Mouse (Mus musculus) MEL (cell line): Measurements from ENCODE around the gene Hist4h4. TPM values are rescaled to one million over a fixed set of nuclear protein-coding genes. Genes with fewer than 3 reads are reported as not detected.

Source experiments
- DNase-seq: peaks from one replicate; pipeline ENCODE4 v3.0.0; 2011; ENCODE audit warnings: low read depth, low spot score
- H3K27ac ChIP-seq: 2 replicates; pipeline ENCODE4 v1.5.1; 2012; ENCODE audit warnings: low read depth, mild to moderate bottlenecking, control low read depth, low read length, moderate library complexity; ENCODE audit not compliant: control insufficient read depth
- H3K27me3 ChIP-seq, 2 experiments: fragments of 150-350 bp in 1 of 2; sonication (generic) in 1 of 2; 2 replicates each; pipeline ENCODE4 v1.6.1; 2012; ENCODE audit warnings: low read length in 2 of 2, mild to moderate bottlenecking in 2 of 2, improper control_type of control experiment in 1 of 2, moderate library complexity in 1 of 2; ENCODE audit not compliant: insufficient read depth in 2 of 2, control insufficient read depth in 1 of 2
- H3K36me3 ChIP-seq, 2 experiments: 2 replicates each; pipeline ENCODE4 v1.6.1; 2012 to 2014; ENCODE audit warnings: low read length in 2 of 2, improper control_type of control experiment in 1 of 2, inconsistent platforms in 1 of 2, mild to moderate bottlenecking in 1 of 2; ENCODE audit not compliant: insufficient read depth in 2 of 2, control insufficient read depth in 1 of 2
- H3K4me1 ChIP-seq, 2 experiments: fragments of 150-350 bp in 1 of 2; sonication (generic) in 1 of 2; 2 replicates each; pipeline ENCODE4 v1.6.1; 2012; ENCODE audit warnings: low read length in 2 of 2, improper control_type of control experiment in 1 of 2, mild to moderate bottlenecking in 1 of 2; ENCODE audit not compliant: insufficient read depth in 2 of 2, control insufficient read depth in 1 of 2
- H3K4me3 ChIP-seq, 2 experiments: fragments of 150-350 bp in 1 of 2; sonication (generic) in 1 of 2; 2 replicates each; pipeline ENCODE4 v1.5.1; 2012; ENCODE audit warnings: low read depth in 2 of 2, low read length in 2 of 2, mild to moderate bottlenecking in 2 of 2, moderate library complexity in 2 of 2, control low read depth in 1 of 2, improper control_type of control experiment in 1 of 2; ENCODE audit not compliant: control insufficient read depth in 1 of 2, insufficient read depth in 1 of 2
- H3K79me2 ChIP-seq: 2 replicates; pipeline ENCODE4 v1.6.1; 2012; ENCODE audit warnings: mild to moderate bottlenecking, low read length, moderate library complexity; ENCODE audit not compliant: control insufficient read depth, poor library complexity, insufficient read depth
- H3K9ac ChIP-seq: 2 replicates; pipeline ENCODE4 v1.6.1; 2012; ENCODE audit warnings: low read depth, mild to moderate bottlenecking, control low read depth, low read length, moderate library complexity; ENCODE audit not compliant: control insufficient read depth, poor library complexity, severe bottlenecking
- H3K9me3 ChIP-seq: fragments of 150-350 bp; sonication (generic); replicated peaks from 2 replicates; pipeline ENCODE4 v1.6.1; 2012; ENCODE audit warnings: mild to moderate bottlenecking, low read length, improper control_type of control experiment, moderate library complexity; ENCODE audit not compliant: insufficient read depth
- BHLHE40 ChIP-seq: IDR thresholded peaks from 2 replicates; pipeline ENCODE4 v1.6.1; 2012; ENCODE audit warnings: low read depth, mild to moderate bottlenecking, inconsistent platforms, low read length, improper control_type of control experiment, borderline replicate concordance
- CHD1 ChIP-seq: IDR thresholded peaks from 2 replicates; pipeline ENCODE4 v1.6.1; 2012; ENCODE audit warnings: low read depth, mild to moderate bottlenecking, inconsistent platforms, low read length, improper control_type of control experiment
- CHD2 ChIP-seq: IDR thresholded peaks from 2 replicates; pipeline ENCODE4 v1.6.1; 2011; ENCODE audit warnings: low read length, improper control_type of control experiment
- CTCF ChIP-seq, 3 experiments: IDR thresholded peaks in 2 of 3; conservative IDR thresholded peaks in 1 of 3; 2 replicates each; pipeline ENCODE4 v1.5.1; 2011 to 2012; ENCODE audit warnings: low read length in 3 of 3, low read depth in 2 of 3, mild to moderate bottlenecking in 2 of 3, improper control_type of control experiment in 1 of 3, inconsistent platforms in 1 of 3, mixed read lengths in 1 of 3, moderate library complexity in 1 of 3; ENCODE audit not compliant: control insufficient read depth in 1 of 3, insufficient read depth in 1 of 3, poor library complexity in 1 of 3, severe bottlenecking in 1 of 3
- E2F4 ChIP-seq: IDR thresholded peaks from 2 replicates; pipeline ENCODE4 v1.6.1; 2011; ENCODE audit warnings: low read depth, low read length, improper control_type of control experiment, borderline replicate concordance
- ELF1 ChIP-seq: IDR thresholded peaks from 2 replicates; pipeline ENCODE4 v1.6.1; 2014; ENCODE audit warnings: low read depth, mild to moderate bottlenecking, inconsistent platforms, low read length, improper control_type of control experiment, moderate library complexity
- EP300 ChIP-seq, 2 experiments: IDR thresholded peaks; 2 replicates each; pipeline ENCODE4 v1.6.1; 2011; ENCODE audit warnings: improper control_type of control experiment in 2 of 2, low read length in 2 of 2, low read depth in 1 of 2, mild to moderate bottlenecking in 1 of 2
- ETS1 ChIP-seq: IDR thresholded peaks from 2 replicates; pipeline ENCODE4 v1.6.1; 2012; ENCODE audit warnings: low read depth, mild to moderate bottlenecking, inconsistent platforms, low read length, improper control_type of control experiment, moderate library complexity
- GABPA ChIP-seq: IDR thresholded peaks from 2 replicates; pipeline ENCODE4 v1.6.1; 2012; ENCODE audit warnings: low read depth, mild to moderate bottlenecking, inconsistent platforms, low read length, improper control_type of control experiment, moderate library complexity
- GATA1 ChIP-seq: IDR thresholded peaks from 2 replicates; pipeline ENCODE4 v1.6.1; 2011; ENCODE audit warnings: low read depth, low read length, improper control_type of control experiment
- HCFC1 ChIP-seq: IDR thresholded peaks from 2 replicates; pipeline ENCODE4 v1.6.1; 2012; ENCODE audit warnings: low read depth, mild to moderate bottlenecking, inconsistent platforms, low read length, improper control_type of control experiment, moderate library complexity
- JUND ChIP-seq: IDR thresholded peaks from 2 replicates; pipeline ENCODE4 v1.6.1; 2011; ENCODE audit warnings: low read depth, mild to moderate bottlenecking, improper control_type of control experiment, low read length
- KAT2A ChIP-seq: conservative IDR thresholded peaks from 2 replicates; pipeline ENCODE4 v1.6.1; 2012; ENCODE audit warnings: low read depth, low read length, improper control_type of control experiment, inconsistent platforms
- MAFK ChIP-seq: IDR thresholded peaks from 2 replicates; pipeline ENCODE4 v1.6.1; 2011; ENCODE audit warnings: low read depth, mild to moderate bottlenecking, low read length, improper control_type of control experiment, borderline replicate concordance
- MAX ChIP-seq: IDR thresholded peaks from 2 replicates; pipeline ENCODE4 v1.6.1; 2011; ENCODE audit warnings: low read length, improper control_type of control experiment
- MEF2A ChIP-seq: IDR thresholded peaks from 2 replicates; pipeline ENCODE4 v1.6.1; 2014; ENCODE audit warnings: low read depth, mild to moderate bottlenecking, inconsistent platforms, low read length, improper control_type of control experiment; ENCODE audit not compliant: poor library complexity, insufficient replicate concordance, severe bottlenecking; ENCODE audit errors: extremely low read depth
- MXI1 ChIP-seq: IDR thresholded peaks from 2 replicates; pipeline ENCODE4 v1.6.1; 2011; ENCODE audit warnings: mild to moderate bottlenecking, low read depth, low read length, improper control_type of control experiment
- MYB ChIP-seq: IDR thresholded peaks from 2 replicates; pipeline ENCODE4 v1.6.1; 2011; ENCODE audit warnings: mild to moderate bottlenecking, low read depth, low read length, improper control_type of control experiment
- MYC ChIP-seq: IDR thresholded peaks from 2 replicates; pipeline ENCODE4 v1.6.1; 2011; ENCODE audit warnings: low read depth, mild to moderate bottlenecking, low read length, improper control_type of control experiment, moderate library complexity
- NELFE ChIP-seq: IDR thresholded peaks from 2 replicates; pipeline ENCODE4 v1.6.1; 2011; ENCODE audit warnings: low read depth, low read length, improper control_type of control experiment
- NRF1 ChIP-seq: IDR thresholded peaks from 2 replicates; pipeline ENCODE4 v1.6.1; 2014; ENCODE audit warnings: low read depth, mild to moderate bottlenecking, inconsistent platforms, low read length, improper control_type of control experiment, moderate library complexity; ENCODE audit not compliant: poor library complexity, insufficient read depth, severe bottlenecking
- POLR2AphosphoS2 ChIP-seq: IDR thresholded peaks from 2 replicates; pipeline ENCODE4 v1.6.1; 2011; ENCODE audit warnings: low read length, improper control_type of control experiment
- POLR2AphosphoS5 ChIP-seq: IDR thresholded peaks from 2 replicates; pipeline ENCODE4 v1.6.1; 2012; ENCODE audit warnings: low read depth, borderline replicate concordance, mild to moderate bottlenecking, inconsistent platforms, low read length, moderate library complexity, mixed read lengths
- RAD21 ChIP-seq: IDR thresholded peaks from 2 replicates; pipeline ENCODE4 v1.6.1; 2011; ENCODE audit warnings: mild to moderate bottlenecking, low read depth, low read length, improper control_type of control experiment
- RCOR1 ChIP-seq: IDR thresholded peaks from 2 replicates; pipeline ENCODE4 v1.6.1; 2012; ENCODE audit warnings: low read depth, mild to moderate bottlenecking, inconsistent platforms, low read length, improper control_type of control experiment
- SIN3A ChIP-seq: IDR thresholded peaks from 2 replicates; pipeline ENCODE4 v1.6.1; 2012; ENCODE audit warnings: low read length, improper control_type of control experiment, inconsistent platforms
- SMC3 ChIP-seq: IDR thresholded peaks from 2 replicates; pipeline ENCODE4 v1.6.1; 2011; ENCODE audit warnings: low read depth, low read length, improper control_type of control experiment
- TAL1 ChIP-seq: IDR thresholded peaks from 2 replicates; pipeline ENCODE4 v1.6.1; 2012; ENCODE audit warnings: mild to moderate bottlenecking, inconsistent platforms, low read length, moderate library complexity, mixed read lengths
- TBP ChIP-seq: IDR thresholded peaks from 2 replicates; pipeline ENCODE4 v1.8.0; 2011; ENCODE audit warnings: low read depth, low read length, improper control_type of control experiment
- TCF12 ChIP-seq: IDR thresholded peaks from 2 replicates; pipeline ENCODE4 v1.6.1; 2014; ENCODE audit warnings: low read depth, mild to moderate bottlenecking, inconsistent platforms, low read length, improper control_type of control experiment, moderate library complexity
- USF1 ChIP-seq: IDR thresholded peaks from 2 replicates; pipeline ENCODE4 v1.6.1; 2014; ENCODE audit warnings: low read depth, mild to moderate bottlenecking, inconsistent platforms, low read length, improper control_type of control experiment, moderate library complexity
- USF2 ChIP-seq, 2 experiments: IDR thresholded peaks; 2 replicates each; pipeline ENCODE4 v1.6.1; 2011 to 2012; ENCODE audit warnings: improper control_type of control experiment in 2 of 2, low read length in 2 of 2, borderline replicate concordance in 1 of 2, inconsistent platforms in 1 of 2, low read depth in 1 of 2, mild to moderate bottlenecking in 1 of 2; ENCODE audit not compliant: insufficient read depth in 1 of 2
- ZC3H11A ChIP-seq: IDR thresholded peaks from 2 replicates; pipeline ENCODE4 v1.6.1; 2012; ENCODE audit warnings: low read depth, mild to moderate bottlenecking, inconsistent platforms, low read length, improper control_type of control experiment
- ZKSCAN1 ChIP-seq: IDR thresholded peaks from 2 replicates; pipeline ENCODE4 v1.6.1; 2012; ENCODE audit warnings: low read depth, mild to moderate bottlenecking, inconsistent platforms, low read length, improper control_type of control experiment, moderate library complexity
- ZMIZ1 ChIP-seq: IDR thresholded peaks from 2 replicates; pipeline ENCODE4 v1.6.1; 2012; ENCODE audit warnings: low read depth, mild to moderate bottlenecking, inconsistent platforms, low read length, improper control_type of control experiment, moderate library complexity
- ZNF384 ChIP-seq: IDR thresholded peaks from 2 replicates; pipeline ENCODE4 v1.6.1; 2012; ENCODE audit warnings: low read depth, mild to moderate bottlenecking, inconsistent platforms, low read length, improper control_type of control experiment
- polyA plus RNA-seq, 2 experiments: library from polyadenylated mRNA; stranded (reverse) in 1 of 2; unstranded in 1 of 2; fragments of >175 nt in 1 of 2; fragments of >200 nt in 1 of 2; gene quantifications; 2 replicates each; pipeline versions ENCODE4 v1.2.1 to v1.2.4; 2012; ENCODE audit warnings: low replicate concordance in 2 of 2, low read depth in 1 of 2; ENCODE audit not compliant: insufficient read length in 2 of 2, insufficient read depth in 1 of 2, missing spikeins in 1 of 2
- total RNA-seq: library from RNA; depleted of rRNA; stranded (reverse); fragments of 300-350 nt; gene quantifications from 2 replicates; pipeline ENCODE4 v1.2.3, GENCODE M21; 2012

The Hist4h4 gene
- total and polyA plus RNA-seq, 3 experiments, result 1.1 to 306 TPM; not detected in 1

DNA sequence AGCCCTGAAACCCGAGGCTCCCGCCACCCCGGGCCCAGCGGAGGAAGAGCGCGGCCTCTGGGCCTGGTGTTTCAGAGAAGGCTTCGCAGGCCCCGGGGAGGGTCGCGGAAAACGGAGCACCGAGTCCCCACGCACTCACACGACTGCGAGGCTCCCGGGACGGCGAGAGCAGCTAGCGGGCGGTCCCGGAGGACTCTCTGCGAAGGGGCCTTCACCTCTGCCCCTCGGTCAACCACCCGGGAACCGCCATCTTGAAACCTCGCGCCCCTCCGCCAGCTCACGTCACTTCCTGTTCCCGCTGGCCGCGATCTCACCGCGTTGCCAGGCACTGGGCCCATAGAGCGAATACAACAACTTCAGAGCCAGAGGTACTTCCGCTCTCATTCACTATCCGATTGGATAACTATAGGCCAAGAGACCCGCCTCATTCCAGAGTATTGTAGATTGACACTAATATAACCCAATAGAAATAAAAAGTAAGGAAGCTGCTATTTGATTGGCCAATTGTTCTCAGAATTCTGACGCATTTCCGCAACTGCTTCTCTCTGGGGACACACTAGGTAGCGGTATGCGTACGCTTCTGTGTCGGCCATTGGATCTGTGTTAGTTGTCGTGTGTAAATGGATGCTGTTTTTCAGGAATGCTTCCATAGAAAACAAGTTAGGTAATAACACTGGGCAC lies 23.8 kb upstream of the Hist4h4 start, which contains the start of gene Wbp11:
Wbp11 (minus strand) TSS at position 353 of the 681 bp plus-strand sequence.
- Histone ChIP-seq H3K4me1 (peaks cover 3% of the 10 kb centered on the region in 2 experiments; a peak in 3 of 4 replicates), H3K9ac (peak within 1 kb of the TSS; percentile 99), H3K36me3 (peaks cover 11% of the 10 kb centered on the region in 2 experiments), H3K79me2 (peaks cover 23% of the 10 kb centered on the region), H3K27me3 (no peaks in the 10 kb centered on the region), H3K4me3 (peak within 1 kb of the TSS; percentile 79 to 95), H3K27ac (peak within 1 kb of the TSS; percentile 99), H3K9me3 (no peaks in the 10 kb centered on the region)
- DNase-seq, result peak; percentile 98
- peak; percentile 86 for TF ChIP-seq SIN3A
- no peak for TF ChIP-seq RAD21
- peak; percentile 90 for TF ChIP-seq MYC
- TF ChIP-seq ZKSCAN1, result no peak
- peak; percentile 90 for TF ChIP-seq CHD2
- TF ChIP-seq JUND, result no peak
- peak; percentile 94 for TF ChIP-seq TBP
- TF ChIP-seq ELF1, result peak; percentile 86
- no peak for TF ChIP-seq CTCF (IDR thresholded peaks at IDR 0.05 in 2 of 3, conservative IDR thresholded peaks at IDR 0.05 in 1 of 3; ENCODE audit: control insufficient read depth in 1 of 3, insufficient read depth in 1 of 3, low read depth in 2 of 3, low read length in 3 of 3, poor library complexity in 1 of 3, severe bottlenecking in 1 of 3)
- peak; percentile 39; the same call in 1 of the 2 replicates for TF ChIP-seq NRF1
- no peak for TF ChIP-seq EP300 (IDR thresholded peaks at IDR 0.05; ENCODE audit: low read depth in 1 of 2, low read length in 2 of 2)
- no peak for TF ChIP-seq ZNF384
- peak; percentile 28; the same call in 1 of the 2 replicates for TF ChIP-seq E2F4
- TF ChIP-seq KAT2A, result peak; percentile 81
- TF ChIP-seq NELFE, result peak; percentile 95
- peak; percentile 27; the same call in 1 of the 2 replicates for TF ChIP-seq TCF12
- TF ChIP-seq HCFC1, result peak; percentile 92
- TF ChIP-seq GABPA, result no peak
- peak; percentile 99 for TF ChIP-seq POLR2AphosphoS2
- TF ChIP-seq MAX, result peak; percentile 67
- TF ChIP-seq USF1, result no peak
- peak; percentile 96 for TF ChIP-seq ZMIZ1
- TF ChIP-seq CHD1, result peak; percentile 25; the same call in 1 of the 2 replicates
- TF ChIP-seq ZC3H11A, result no peak
- no peak for TF ChIP-seq MXI1
- TF ChIP-seq MEF2A, result no peak
- TF ChIP-seq BHLHE40, result no peak
- no peak for TF ChIP-seq GATA1
- no peak for TF ChIP-seq MYB
- TF ChIP-seq TAL1, result no peak
- TF ChIP-seq POLR2AphosphoS5, result peak; percentile 37; the same call in 1 of the 2 replicates
- TF ChIP-seq USF2 (IDR thresholded peaks at IDR 0.05; ENCODE audit: borderline replicate concordance in 1 of 2, insufficient read depth in 1 of 2, low read depth in 1 of 2, low read length in 2 of 2), result no peak
- TF ChIP-seq MAFK, result no peak
- TF ChIP-seq SMC3, result no peak
- TF ChIP-seq RCOR1, result no peak
- 0 out of 2 replicates have a peak, but pooled peaks have one; percentile 32 for TF ChIP-seq ETS1
